Mouse (Mus musculus): ENCODE measurements at regions not wholly inside any gene's neighbourhood (a gene's known extent, or its start where the extent isn't known, plus 50 kb on each side); places are given as distances from the start of the nearest gene placed in this dataset.

- TF ChIP-seq MAFK (IDR thresholded peaks at IDR 0.05; ENCODE audit: insufficient read depth, low read depth, low read length) (no peak), ZC3H11A (IDR thresholded peaks at IDR 0.05; ENCODE audit: borderline replicate concordance, low read depth, low read length) (no peak), HCFC1 (IDR thresholded peaks at IDR 0.05; ENCODE audit: borderline replicate concordance, insufficient read depth, low read length) (no peak), ZNF384 (IDR thresholded peaks at IDR 0.05; ENCODE audit: low read depth, low read length) (no peak)
These were observed 94.3 kb upstream of the Sstr4 start for GRCm38 (mm10) chr2:148300879-148301278.
